Mouse (Mus musculus) brain, embryonic 14.5 days (tissue): ENCODE data around the gene Kdm4a. TPM values are rescaled to one million over a fixed set of nuclear protein-coding genes. Genes with fewer than 3 reads are reported as not detected.

Experiments
- DNase-seq: peaks from one replicate; pipeline ENCODE4 v3.0.0-alpha.2; 2011; ENCODE audit warnings: low read depth
- CTCF ChIP-seq: fragments of 200-500 bp; IDR thresholded peaks from 2 replicates; pipeline ENCODE4 v1.5.1; 2012; ENCODE audit warnings: inconsistent platforms, mild to moderate bottlenecking, moderate library complexity, borderline replicate concordance; ENCODE audit not compliant: insufficient read depth, insufficient read length; ENCODE audit errors: extremely low read depth
- POLR2A ChIP-seq: fragments of 200-500 bp; IDR thresholded peaks from 2 replicates; pipeline ENCODE4 v1.6.1; 2012; ENCODE audit warnings: mild to moderate bottlenecking, inconsistent platforms, borderline replicate concordance; ENCODE audit not compliant: poor library complexity, insufficient read depth, insufficient read length, severe bottlenecking; ENCODE audit errors: extremely low read depth
- polyA plus RNA-seq: library from polyadenylated mRNA; depleted of rRNA; stranded (reverse); fragments of >200 nt; gene quantifications from 2 replicates; pipeline ENCODE4 v1.2.3, GENCODE M21; 2012

The Kdm4a gene
- polyA plus RNA-seq, 1 experiment = 109 TPM

DNA sequence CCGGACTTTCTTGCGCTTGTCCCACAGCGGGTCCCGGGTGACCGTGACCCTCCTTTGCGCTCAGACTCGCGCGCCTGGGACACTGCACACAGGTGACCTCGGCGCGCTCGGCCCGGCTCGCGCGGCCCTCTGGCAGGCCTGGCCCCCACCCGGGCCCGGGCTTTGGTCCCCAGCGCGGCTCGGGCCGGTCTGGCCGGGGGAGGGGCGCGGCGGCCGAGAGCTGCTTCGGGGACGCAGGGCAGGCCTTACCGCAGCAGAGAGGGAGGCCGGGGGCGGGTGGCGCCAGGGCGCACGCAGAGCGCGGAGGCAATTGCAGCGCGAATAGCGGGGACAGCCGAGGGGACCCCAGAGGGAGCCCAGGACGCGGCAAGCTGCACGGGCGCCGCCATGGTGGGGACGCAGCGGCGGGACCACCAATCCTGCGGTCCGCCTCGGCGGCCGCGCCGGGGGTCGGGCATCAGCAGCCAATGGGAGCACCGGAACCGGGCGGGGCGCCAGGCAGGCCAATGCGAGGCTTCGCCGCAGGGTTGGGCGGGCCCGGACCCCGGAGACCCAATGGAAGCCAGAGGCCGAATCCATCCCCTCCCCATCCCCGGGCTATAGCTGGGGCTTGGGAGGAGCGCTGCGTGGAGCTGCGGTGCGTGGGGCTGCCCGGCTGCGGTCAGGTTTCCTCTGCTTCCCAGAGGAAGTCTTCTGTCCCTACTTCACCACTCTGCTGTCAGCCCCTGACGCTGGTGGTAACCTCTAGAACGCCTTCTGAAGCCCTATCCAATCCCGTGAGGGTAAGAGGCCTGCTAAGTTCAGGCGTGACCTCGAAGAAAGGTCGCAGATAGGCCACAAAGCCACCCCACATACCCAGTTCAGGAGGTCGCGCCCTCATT, 45.1 kb downstream of the Kdm4a start, which contains the start of gene St3gal3:
St3gal3 (minus strand) TSS at position 430 of the 881 bp plus-strand sequence.
- DNase-seq = peak; percentile 98
- TF ChIP-seq CTCF = no peak; the same call in 1 of the 2 replicates
- TF ChIP-seq POLR2A = peak; percentile 84

DNA sequence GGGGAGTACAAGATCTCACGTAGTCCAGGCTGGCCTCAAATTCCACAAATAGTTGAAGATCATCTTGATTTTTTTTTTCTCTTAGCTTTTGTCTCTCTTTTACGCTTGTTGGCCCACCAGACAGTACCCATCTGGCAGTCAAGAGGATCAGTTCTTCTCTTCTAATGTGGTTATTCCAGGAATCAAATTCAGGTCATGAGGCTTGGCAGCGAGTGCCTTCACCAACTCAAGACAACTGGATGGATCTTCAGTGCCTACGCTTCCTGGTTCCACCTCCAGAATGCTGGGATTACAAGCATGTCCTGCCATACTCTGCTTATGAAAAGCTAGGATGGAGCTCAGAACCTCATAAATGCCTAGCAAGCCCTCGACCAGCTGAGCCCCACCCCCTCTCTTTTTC, 48.5 kb downstream of the Kdm4a start:
- TF ChIP-seq POLR2A = no peak
- TF ChIP-seq CTCF = no peak
- no peak for DNase-seq

DNA sequence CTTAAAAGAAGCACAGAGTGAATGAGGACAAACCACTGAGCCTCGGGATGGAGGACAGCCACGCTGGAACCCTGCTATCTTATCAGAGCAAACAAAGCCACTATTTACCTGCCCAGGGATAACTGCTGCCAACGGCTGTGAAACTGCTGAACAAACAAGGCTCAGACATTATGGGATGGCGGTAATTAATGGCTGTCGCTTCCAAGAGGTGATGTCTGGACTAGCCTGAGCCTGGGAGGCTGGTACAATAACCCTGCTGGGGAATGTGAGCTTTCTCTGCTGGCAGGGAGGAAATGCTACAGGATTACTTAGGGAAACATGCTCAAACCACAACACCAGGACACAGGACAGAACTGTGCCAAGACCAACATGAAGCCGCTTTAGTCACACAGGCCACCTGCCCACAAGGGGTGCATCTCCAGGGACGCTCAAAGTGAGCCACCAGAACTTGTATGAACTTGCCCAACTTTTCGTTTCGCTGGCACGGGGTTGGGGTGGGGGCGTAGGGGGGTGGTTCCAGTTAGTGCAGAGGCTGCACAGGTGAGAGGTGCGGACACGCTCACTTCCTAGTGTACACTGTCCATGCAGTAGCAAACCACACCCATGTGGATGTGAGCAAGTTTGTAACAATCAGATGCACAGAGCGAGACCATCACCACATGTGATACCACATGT, 56.7 kb downstream of the Kdm4a start:
- TF ChIP-seq POLR2A = no peak
- TF ChIP-seq CTCF = no peak
- DNase-seq = no peak

DNA sequence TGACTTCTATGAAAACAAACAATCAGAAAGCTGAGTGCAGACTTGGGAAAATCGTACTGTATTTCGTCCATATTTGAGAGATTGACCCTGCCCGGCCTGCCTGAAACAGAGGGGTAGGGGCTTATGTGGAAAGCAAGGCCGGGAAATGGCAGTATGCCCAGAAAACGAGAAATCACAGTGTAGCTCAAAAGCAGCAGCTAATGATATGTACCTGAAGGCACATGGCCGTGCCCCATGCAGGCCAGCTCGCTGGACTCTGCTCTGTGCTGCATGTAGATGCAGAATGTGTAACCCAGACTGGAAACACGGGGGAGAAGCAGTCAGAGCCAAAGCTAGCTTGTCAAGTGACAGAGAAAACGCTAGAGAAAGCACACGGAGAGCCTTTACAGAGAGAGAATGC, 57.8 kb downstream of the Kdm4a start:
- no peak for TF ChIP-seq CTCF
- no peak for TF ChIP-seq POLR2A
- DNase-seq = peak; percentile 50

DNA sequence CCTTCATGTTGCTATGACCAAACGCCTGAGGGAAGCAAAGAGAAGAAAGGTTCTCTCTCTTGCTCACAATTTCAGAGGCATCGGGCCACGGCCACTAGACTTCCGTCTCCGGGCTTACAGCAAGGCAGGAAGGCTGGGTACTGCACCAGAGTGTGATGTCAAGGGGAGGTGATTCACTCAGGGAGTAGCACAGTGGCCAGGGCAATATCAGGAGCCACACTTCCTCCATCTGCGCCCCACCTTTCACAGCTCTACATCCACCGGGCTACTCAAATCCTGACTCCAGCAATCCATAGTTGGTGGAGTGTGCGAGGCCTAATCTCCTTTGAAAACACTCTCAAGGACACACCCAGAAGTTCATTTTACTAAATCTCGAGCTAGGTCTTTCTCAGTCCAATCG, 62.3 kb downstream of the Kdm4a start:
- no peak for TF ChIP-seq CTCF
- no peak for TF ChIP-seq POLR2A
- no peak for DNase-seq

DNA sequence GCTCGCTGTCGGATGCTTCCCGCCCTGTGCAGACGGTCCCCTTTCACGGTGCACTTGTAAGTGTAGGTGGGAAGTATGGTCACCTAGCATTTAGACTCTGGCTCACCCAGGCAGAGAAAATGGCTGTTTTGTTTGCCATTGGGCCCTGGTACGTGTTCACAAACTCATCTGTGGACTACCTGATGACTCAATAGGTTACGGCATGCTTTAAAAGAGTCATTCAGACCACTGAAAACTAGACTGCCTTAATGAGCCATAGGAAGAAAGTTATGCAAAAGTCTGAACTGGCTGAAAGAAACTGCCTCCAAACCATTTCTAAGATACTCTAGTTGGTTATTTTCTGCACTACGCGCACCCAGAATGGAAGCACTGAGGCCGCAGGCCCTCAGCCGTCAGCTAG, 63.7 kb downstream of the Kdm4a start:
- no peak for TF ChIP-seq POLR2A
- no peak for TF ChIP-seq CTCF
- no peak for DNase-seq

DNA sequence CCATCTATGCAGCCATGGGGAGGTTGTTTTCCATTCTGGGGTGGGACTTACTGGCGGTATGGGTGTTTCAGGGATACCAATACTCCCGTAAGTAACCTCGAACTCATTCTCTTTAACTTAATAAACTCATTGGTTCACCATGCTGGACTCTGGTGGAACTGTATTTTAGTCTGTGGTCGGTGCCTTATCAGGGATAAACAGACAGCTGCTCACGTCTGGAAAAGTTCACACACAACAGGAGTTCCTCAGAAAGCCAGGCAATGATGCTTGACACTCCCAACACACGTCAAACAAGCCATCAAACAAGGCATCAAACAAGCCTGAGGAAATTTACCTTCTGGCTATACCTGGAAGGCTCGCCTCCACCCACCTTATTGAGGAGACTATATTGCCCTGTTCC, 64.7 kb downstream of the Kdm4a start:
- no peak for DNase-seq
- TF ChIP-seq POLR2A = no peak
- TF ChIP-seq CTCF = no peak

DNA sequence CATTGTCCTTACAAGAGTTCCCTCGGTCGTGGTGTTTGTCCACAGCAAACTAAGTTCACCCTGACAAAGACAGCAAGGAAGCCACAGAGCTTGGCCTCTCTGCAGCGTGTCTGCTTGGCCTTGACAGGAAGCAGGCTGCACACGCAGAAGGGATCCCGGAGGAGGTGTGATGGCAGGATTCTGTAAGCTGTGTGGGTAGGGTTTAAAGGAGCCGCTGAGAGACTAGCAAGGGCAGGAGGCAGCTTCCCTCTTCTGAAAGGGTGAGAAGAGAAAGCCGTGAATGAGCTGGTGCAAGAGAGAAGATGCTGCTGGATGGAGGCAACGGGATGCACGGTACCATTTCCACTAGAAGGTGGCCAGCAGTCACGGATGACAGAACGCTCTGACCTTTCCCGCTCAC, 67.2 kb downstream of the Kdm4a start:
- DNase-seq = no peak
- TF ChIP-seq POLR2A (no peak), CTCF (no peak)

DNA sequence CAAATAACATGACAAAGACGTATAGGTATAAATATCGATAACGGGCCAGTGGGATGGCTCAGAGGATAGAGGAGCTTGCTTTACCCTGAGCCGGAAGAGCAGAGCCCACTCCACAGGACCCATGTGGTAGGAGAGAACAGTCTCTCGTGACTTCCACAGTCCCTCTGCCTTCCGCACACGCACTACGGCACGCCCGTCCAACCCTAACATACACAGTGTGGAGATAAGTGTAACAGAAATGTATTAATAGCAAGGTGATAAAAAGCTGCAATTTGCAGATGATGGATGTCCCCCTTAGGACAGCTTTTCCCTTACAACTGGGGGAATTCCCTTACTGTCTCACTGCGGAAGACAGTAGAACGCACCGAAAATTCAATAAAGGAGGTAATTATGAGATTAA, 70.2 kb downstream of the Kdm4a start:
- TF ChIP-seq POLR2A = no peak
- TF ChIP-seq CTCF = no peak
- DNase-seq = no peak

DNA sequence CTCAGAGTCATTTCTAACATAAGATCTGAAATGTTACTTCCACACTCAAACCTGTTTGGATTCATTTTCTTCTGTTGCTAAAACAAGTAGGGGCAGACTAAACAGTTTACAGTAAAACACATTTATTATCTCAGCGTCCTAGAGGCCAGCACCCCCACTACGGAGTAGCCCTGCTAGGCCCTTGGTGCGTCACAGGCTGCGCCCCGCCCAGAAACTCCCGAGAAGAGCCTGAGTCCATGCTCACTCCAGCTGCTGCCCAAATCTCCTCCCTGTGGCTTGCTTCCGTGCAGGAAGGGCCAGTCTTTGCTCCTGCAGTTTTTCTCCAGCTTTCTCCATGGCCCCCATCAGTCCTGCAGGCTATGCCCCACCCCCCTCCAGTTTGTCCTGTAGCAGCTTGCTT, 71.1 kb downstream of the Kdm4a start:
- DNase-seq = no peak
- no peak for TF ChIP-seq POLR2A

DNA sequence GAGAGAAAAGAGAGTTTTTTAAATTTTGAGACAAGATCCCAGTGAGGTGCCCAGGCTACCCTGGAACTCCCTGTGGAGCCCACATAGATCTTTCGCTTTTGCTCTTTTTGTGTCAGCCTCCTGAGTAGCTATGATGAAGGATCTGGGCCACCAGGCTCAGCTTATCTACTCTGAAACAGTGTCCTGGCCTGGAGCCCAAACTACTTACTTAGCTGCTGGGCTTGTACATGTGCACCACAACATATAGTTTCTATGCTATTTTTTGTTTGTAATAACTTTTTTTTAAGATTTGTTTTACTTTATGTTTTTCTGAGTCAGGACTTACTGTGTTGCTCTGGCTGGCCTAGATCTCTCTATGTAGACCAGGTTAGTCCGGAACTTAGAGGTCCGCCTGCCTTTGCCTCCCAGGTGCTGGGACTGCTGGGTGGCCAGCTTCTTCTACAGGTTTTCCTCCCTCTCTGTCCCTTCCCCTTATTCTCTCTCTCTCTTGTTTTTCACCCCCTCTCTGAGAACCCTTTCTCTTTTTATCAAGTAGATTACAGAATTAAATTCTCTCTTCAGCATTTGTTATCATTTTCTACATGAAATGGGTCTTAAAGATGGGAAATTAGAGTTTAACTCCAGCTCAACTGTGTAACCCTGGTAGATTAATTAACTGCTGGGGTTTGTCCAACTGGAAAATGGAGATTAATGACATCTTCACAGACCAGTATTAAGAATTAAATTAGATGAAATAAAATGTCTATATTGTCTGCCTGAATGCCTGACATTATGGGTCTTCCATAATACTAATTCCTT, 74.4 kb downstream of the Kdm4a start:
- TF ChIP-seq POLR2A (no peak), CTCF (no peak)
- DNase-seq = no peak

DNA sequence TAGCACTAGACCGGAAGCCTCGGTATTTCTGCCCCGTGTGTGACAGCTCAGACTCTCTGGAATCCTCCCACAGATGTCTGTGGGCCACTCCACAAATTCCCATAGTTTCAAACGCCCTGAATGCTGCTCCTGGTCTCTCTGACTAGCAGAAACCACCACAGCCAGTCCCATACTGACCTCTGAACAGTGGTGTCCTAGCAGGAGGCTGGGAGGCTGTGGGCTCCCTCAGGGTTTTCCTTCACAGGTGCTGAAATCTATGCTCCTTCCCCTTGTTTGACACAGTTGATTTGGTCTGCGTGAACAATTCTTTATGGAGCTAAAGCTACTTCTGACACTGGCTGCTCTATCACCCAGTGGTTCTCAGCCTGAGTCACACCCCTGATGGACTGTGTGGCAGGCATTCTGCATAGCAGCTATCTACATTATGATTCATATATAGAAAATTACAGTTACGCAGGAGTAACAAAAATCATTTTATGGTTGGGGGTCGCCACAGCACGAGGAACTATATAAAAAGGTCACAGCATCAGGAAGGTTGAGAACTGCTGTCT, 76.5 kb downstream of the Kdm4a start:
- DNase-seq = no peak
- TF ChIP-seq CTCF (no peak), POLR2A (no peak)

DNA sequence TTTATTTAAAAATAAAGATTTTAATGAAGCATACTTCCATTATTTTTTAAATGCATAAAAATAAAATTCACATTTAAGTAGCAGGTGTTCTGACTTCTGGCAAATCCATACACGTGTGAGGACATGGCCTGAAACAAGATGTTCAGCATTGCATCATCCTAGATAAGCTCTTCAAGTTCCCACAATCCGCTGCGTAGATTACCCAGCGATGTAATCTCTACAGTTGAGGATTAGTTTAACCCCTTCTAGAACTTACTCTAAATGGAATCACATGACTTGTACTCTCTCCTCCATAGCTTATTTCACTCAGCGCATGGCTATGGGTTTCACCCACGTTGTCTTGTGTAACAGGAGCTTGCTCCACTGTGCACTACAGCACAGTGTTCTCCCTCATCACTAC, 78.3 kb downstream of the Kdm4a start:
- TF ChIP-seq CTCF = no peak
- TF ChIP-seq POLR2A = no peak
- no peak for DNase-seq
